Mouse (Mus musculus): ENCODE results near the gene Adcy10.

DNA sequence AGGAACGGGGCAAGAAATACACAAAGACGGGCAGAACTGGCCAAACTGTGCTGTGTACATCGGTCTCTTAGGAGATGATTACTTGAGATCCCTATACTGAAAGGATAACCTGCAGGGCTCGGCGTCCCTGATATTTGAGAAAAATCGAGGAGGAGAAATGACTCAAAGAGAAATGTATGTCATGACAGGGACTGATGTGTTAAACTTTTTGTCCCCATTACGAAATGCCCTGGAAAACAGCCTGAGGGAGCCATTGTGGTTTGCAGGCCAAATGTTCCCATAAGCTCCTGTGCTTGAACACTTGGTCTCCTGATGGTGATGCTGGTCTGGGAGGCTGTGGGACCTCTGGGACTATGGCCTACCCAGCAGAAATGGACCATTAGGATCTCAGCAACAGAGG lies 35.7 kb downstream of the Adcy10 start:
- TF ChIP-seq ZNF384 (IDR thresholded peaks at IDR 0.05; ENCODE audit: low read depth, low read length) (no peak), CHD2 (IDR thresholded peaks at IDR 0.05; ENCODE audit: low read depth, low read length) (no peak), ZC3H11A (IDR thresholded peaks at IDR 0.05; ENCODE audit: borderline replicate concordance, low read depth, low read length) (no peak), MAFK (IDR thresholded peaks at IDR 0.05; ENCODE audit: insufficient read depth, low read depth, low read length) (no peak)
